ENCODE assay signal across 18 mouse cellular contexts in genomic region chr3:38647737-38648330, GRCm38 (mm10).
"Had no signal": no experiment of that assay in that cellular context is flagged by ENCODE, and none has a peak within 500 bp of the region (broad histone marks: within the 10 kb centered on the region; RNA-seq: fewer than 3 reads in every experiment).

No protein-coding gene starts in this region.

- H3K36me3 ChIP-seq: liver, embryonic 13.5 days; midbrain, embryonic 10.5 days; midbrain, embryonic 13.5 days; neural tube, embryonic 13.5 days; stomach, embryonic 15.5 days had no signal

- H3K9ac ChIP-seq: liver, embryonic 13.5 days; midbrain, embryonic 13.5 days; neural tube, embryonic 13.5 days; stomach, embryonic 15.5 days had no signal

- ATAC-seq: hindbrain, embryonic 16.5 days; intestine, embryonic 16.5 days; midbrain, embryonic 13.5 days; midbrain, embryonic 16.5 days had no signal

- H3K27me3 ChIP-seq: liver, embryonic 13.5 days; megakaryocyte, embryonic 14.5 days; midbrain, embryonic 13.5 days; neural tube, embryonic 13.5 days; stomach, embryonic 15.5 days had no signal

- H3K27ac ChIP-seq: left cerebral cortex, adult 2 months; liver, embryonic 13.5 days; midbrain, embryonic 10.5 days; midbrain, embryonic 13.5 days; neural tube, embryonic 13.5 days; stomach, embryonic 15.5 days had no signal

- H3K4me2 ChIP-seq: liver, embryonic 13.5 days; midbrain, embryonic 13.5 days; neural tube, embryonic 13.5 days; stomach, embryonic 15.5 days had no signal

- H3K9me3 ChIP-seq: liver, embryonic 13.5 days; midbrain, embryonic 10.5 days; midbrain, embryonic 13.5 days; neural tube, embryonic 13.5 days; stomach, embryonic 15.5 days had no signal

- DNase-seq: kidney, adult 8-10 months; kidney, postnatal 36 days; layer of hippocampus, postnatal 36 days; liver, embryonic 13.5 days; retina, postnatal 1 day; right cerebral cortex, postnatal 25 days; spleen, adult 18-20 months; thymus, postnatal 25 days had no signal

- H3K4me1 ChIP-seq: liver, embryonic 13.5 days; megakaryocyte, embryonic 14.5 days; midbrain, embryonic 13.5 days had no signal

- H3K4me3 ChIP-seq: left cerebral cortex, adult 2 months; liver, embryonic 13.5 days; megakaryocyte, embryonic 14.5 days; midbrain, embryonic 10.5 days; midbrain, embryonic 13.5 days; myocyte; neural tube, embryonic 13.5 days; stomach, embryonic 15.5 days had no signal
